Mouse (Mus musculus): ENCODE data around the gene Elavl1.

DNA sequence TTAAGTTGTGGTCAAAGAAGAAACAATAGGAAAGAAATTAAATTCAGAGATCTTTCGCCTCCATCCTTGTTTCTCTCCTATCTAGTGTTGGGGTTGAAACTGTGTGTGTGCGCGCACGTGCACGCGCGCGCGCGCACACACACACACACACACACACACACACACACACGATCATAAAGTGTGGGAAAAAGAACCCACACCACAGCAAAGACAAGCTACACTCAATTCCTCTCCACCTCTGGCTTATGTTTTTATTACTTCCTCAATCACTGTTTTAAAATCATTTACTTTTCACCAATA is 5.7 kb downstream of the Elavl1 start:
- TF ChIP-seq CTCF (IDR thresholded peaks at IDR 0.05; ENCODE audit: low read depth) (no peak), EP300 (optimal IDR thresholded peaks at IDR 0.05) (no peak)
